Mouse (Mus musculus) lung, postnatal 0 days (tissue): ENCODE measurements around the gene Yeats2. TPM values are rescaled to one million over a fixed set of nuclear protein-coding genes. Genes with fewer than 3 reads are reported as not detected.
A peak's percentile ranks its signal among the peaks of the same experiment; 100 is the strongest.

ENCODE experiments used
- ATAC-seq: fragments of 200-750 bp; cut with Nextera tagmentation; 2 replicates; pipeline ENCODE4 v1.8.0; 2017; ENCODE audit warnings: moderate library complexity
- DNase-seq: peaks from one replicate; pipeline ENCODE4 v3.0.0-alpha.2; 2016; ENCODE audit warnings: low spot score
- H3K27ac ChIP-seq: fragments of 300-500 bp; sonication (generic); 2 replicates; pipeline ENCODE4 v1.5.1; 2014; ENCODE audit warnings: antibody characterized with exemption, mild to moderate bottlenecking, low read length, mixed read lengths
- H3K27me3 ChIP-seq: fragments of 300-500 bp; sonication (generic); replicated peaks from 2 replicates; pipeline ENCODE4 v1.6.1; 2014; ENCODE audit warnings: low read length, mixed read lengths; ENCODE audit not compliant: insufficient read depth
- H3K36me3 ChIP-seq: fragments of 300-500 bp; sonication (generic); 2 replicates; pipeline ENCODE4 v1.6.1; 2014; ENCODE audit warnings: low read length, mixed read lengths; ENCODE audit not compliant: insufficient read depth
- H3K4me1 ChIP-seq: fragments of 300-500 bp; sonication (generic); 2 replicates; pipeline ENCODE4 v1.6.1; 2014; ENCODE audit warnings: antibody characterized with exemption, low read depth, low read length, mixed read lengths; ENCODE audit not compliant: insufficient read depth
- H3K4me2 ChIP-seq: fragments of 300-500 bp; sonication (generic); replicated peaks from 2 replicates; pipeline ENCODE4 v1.6.1; 2014; ENCODE audit warnings: low read depth, mild to moderate bottlenecking, low read length, moderate library complexity, mixed read lengths
- H3K4me3 ChIP-seq: fragments of 300-500 bp; sonication (generic); 2 replicates; pipeline ENCODE4 v1.5.1; 2014; ENCODE audit warnings: low read depth, low read length
- H3K9ac ChIP-seq: fragments of 300-500 bp; sonication (generic); replicated peaks from 2 replicates; pipeline ENCODE4 v1.6.1; 2014; ENCODE audit warnings: low read depth, mild to moderate bottlenecking
- H3K9me3 ChIP-seq: fragments of 300-500 bp; sonication (generic); 2 replicates; pipeline ENCODE4 v1.6.1; 2016; ENCODE audit warnings: low read length, mixed read lengths
- CTCF ChIP-seq: IDR thresholded peaks from 2 replicates; pipeline ENCODE4 v1.5.1; 2016; ENCODE audit warnings: antibody characterized with exemption, mild to moderate bottlenecking
- EP300 ChIP-seq: IDR thresholded peaks from 2 replicates; pipeline ENCODE4 v1.6.1; 2016; ENCODE audit warnings: antibody characterized with exemption, mild to moderate bottlenecking, control low read depth
- WGBS: fragments of 180-500 bp; shearing (Covaris S2); extraction: QIAGEN DNeasy Blood & Tissue Kit; methylation state at CpG from one replicate; pipeline ENCODE4 v1.1.7; 2014; 5-methylcytosine and 5-hydroxymethylcytosine counted together
- polyA plus RNA-seq: library from polyadenylated mRNA; unstranded; fragments of >200 nt; fragmentation: Nextera tagmentation; extraction: Ambion mirVana; gene quantifications from 2 replicates; pipeline ENCODE4 v1.2.1, GENCODE M21; 2015

Yeats2 gene
- polyA plus RNA-seq, 1 experiment from 2014 or later = 6.4 TPM

- ATAC-seq (no peak), DNase-seq (no peak)
- Histone ChIP-seq H3K27me3 (no peaks in the 10 kb centered on the region), H3K9ac (no peak overlapping the region), H3K4me2 (no peak overlapping the region), H3K27ac (no peak overlapping the region), H3K36me3 (peaks cover 26% of the 10 kb centered on the region), H3K9me3 (no peaks in the 10 kb centered on the region), H3K4me1 (no peaks in the 10 kb centered on the region), H3K4me3 (no peak overlapping the region)
- 95% methylated on average over 5 of the region's 5 CpGs for WGBS
- TF ChIP-seq EP300 (no peak), CTCF (no peak)
Observed at GRCm38 (mm10) chr16:20196962-20197361, 56.1 kb downstream of the Yeats2 start.

GRCm38 (mm10) chr16:20199501-20200201 is 58.8 kb downstream of the Yeats2 start:
- no peaks in the 10 kb centered on the region for H3K4me1 ChIP-seq
- no peak for TF ChIP-seq EP300
- peak; percentile 5; the same call in 1 of the 2 replicates for TF ChIP-seq CTCF
- ATAC-seq (no peak), DNase-seq (no peak)
- WGBS = 82% methylated on average over 5 of the region's 5 CpGs
- no peak overlapping the region for H3K4me2 ChIP-seq
- H3K27ac ChIP-seq = no peak overlapping the region
- H3K4me3 ChIP-seq = no peak overlapping the region
- no peaks in the 10 kb centered on the region for H3K27me3 ChIP-seq
- H3K9ac ChIP-seq = no peak overlapping the region
- peaks cover 18% of the 10 kb centered on the region for H3K36me3 ChIP-seq
- no peaks in the 10 kb centered on the region for H3K9me3 ChIP-seq

GRCm38 (mm10) chr16:20213591-20214226 is 72.8 kb downstream of the Yeats2 start:
- Histone ChIP-seq H3K36me3 (peaks cover 29% of the 10 kb centered on the region; the same call in 1 of the 2 replicates), H3K9me3 (no peaks in the 10 kb centered on the region), H3K9ac (no peak overlapping the region), H3K27me3 (no peaks in the 10 kb centered on the region), H3K4me3 (no peak overlapping the region), H3K4me1 (no peaks in the 10 kb centered on the region), H3K27ac (no peak overlapping the region), H3K4me2 (no peak overlapping the region)
- TF ChIP-seq CTCF (peak; percentile 84), EP300 (no peak)
- ATAC-seq (peak; percentile 52; the same call in 1 of the 2 replicates), DNase-seq (peak; percentile 68)
- 87% methylated on average over 3 of the region's 3 CpGs for WGBS

DNA sequence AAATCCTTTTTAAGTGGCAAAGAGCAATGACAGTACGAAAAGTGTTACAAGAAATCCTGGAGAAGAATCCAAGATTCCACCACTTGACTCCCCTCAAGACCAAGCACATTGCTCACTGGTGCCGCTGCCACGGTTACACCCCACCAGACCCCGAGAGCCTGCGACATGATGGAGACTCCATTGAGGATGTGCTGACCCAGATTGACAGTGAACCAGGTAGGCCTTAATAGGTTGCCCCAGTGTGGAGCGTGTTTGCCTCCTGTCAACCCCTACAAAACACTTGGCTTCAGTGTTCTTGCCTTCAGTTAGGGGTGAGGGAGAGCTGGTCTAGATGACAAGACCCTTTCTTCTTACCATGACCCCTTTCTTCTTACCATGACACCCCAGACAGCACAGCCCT is 81.9 kb downstream of the Yeats2 start:
- no peaks in the 10 kb centered on the region for H3K4me1 ChIP-seq
- no peak overlapping the region for H3K9ac ChIP-seq
- no peak for TF ChIP-seq CTCF
- TF ChIP-seq EP300 = no peak
- ATAC-seq (no peak), DNase-seq (no peak)
- H3K4me2 ChIP-seq = no peak overlapping the region
- peaks cover 33% of the 10 kb centered on the region for H3K36me3 ChIP-seq
- no peak overlapping the region for H3K4me3 ChIP-seq
- no peaks in the 10 kb centered on the region for H3K27me3 ChIP-seq
- H3K9me3 ChIP-seq = no peaks in the 10 kb centered on the region
- WGBS = 95% methylated on average over 6 of the region's 6 CpGs
- H3K27ac ChIP-seq = no peak overlapping the region

DNA sequence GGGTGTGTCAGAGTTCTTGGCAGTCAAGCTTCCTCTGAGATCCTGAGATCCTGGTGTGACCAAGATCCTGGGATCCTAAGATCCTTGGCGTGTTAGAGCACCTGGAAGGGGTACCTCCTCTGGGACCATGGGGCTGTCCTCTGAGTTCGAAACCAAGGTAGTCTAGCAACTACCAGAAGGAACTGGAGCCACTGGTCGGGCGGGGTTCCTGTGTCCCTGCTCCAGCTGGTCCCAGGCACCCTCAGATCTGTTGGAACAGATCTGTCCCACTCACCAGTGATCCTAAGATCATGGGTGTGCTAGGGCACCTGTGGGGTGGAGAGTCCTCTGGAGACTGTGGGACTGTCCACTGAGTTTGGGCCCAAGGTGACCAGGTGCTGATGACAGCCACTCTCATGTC is 85.8 kb downstream of the Yeats2 start:
- Histone ChIP-seq H3K27me3 (no peaks in the 10 kb centered on the region), H3K36me3 (peaks cover 34% of the 10 kb centered on the region; the same call in 1 of the 2 replicates), H3K4me2 (no peak overlapping the region), H3K9ac (no peak overlapping the region), H3K27ac (no peak overlapping the region), H3K4me3 (no peak overlapping the region), H3K9me3 (no peaks in the 10 kb centered on the region), H3K4me1 (no peaks in the 10 kb centered on the region)
- 90% methylated on average over 4 of the region's 4 CpGs for WGBS
- TF ChIP-seq CTCF (no peak), EP300 (no peak)
- no peak for DNase-seq
- ATAC-seq = no peak

- no peak overlapping the region for H3K4me2 ChIP-seq
- no peaks in the 10 kb centered on the region for H3K4me1 ChIP-seq
- ATAC-seq (no peak), DNase-seq (no peak)
- H3K36me3 ChIP-seq = peaks cover 34% of the 10 kb centered on the region; the same call in 1 of the 2 replicates
- no peak overlapping the region for H3K4me3 ChIP-seq
- H3K27ac ChIP-seq = no peak overlapping the region
- TF ChIP-seq CTCF (peak; percentile 34), EP300 (no peak)
- no peak overlapping the region for H3K9ac ChIP-seq
- H3K9me3 ChIP-seq = no peaks in the 10 kb centered on the region
- H3K27me3 ChIP-seq = no peaks in the 10 kb centered on the region
- WGBS = 57% methylated on average over 6 of the region's 6 CpGs
Observed at GRCm38 (mm10) chr16:20227504-20227903, 86.6 kb downstream of the Yeats2 start.
